Mouse (Mus musculus): ENCODE results near the gene Rpl35a. TPM values are rescaled to one million over a fixed set of nuclear protein-coding genes. Genes with fewer than 3 reads are reported as not detected.

Rpl35a gene
- polyA plus RNA-seq, 2 experiments: 1,006 to 1,399 TPM

DNA sequence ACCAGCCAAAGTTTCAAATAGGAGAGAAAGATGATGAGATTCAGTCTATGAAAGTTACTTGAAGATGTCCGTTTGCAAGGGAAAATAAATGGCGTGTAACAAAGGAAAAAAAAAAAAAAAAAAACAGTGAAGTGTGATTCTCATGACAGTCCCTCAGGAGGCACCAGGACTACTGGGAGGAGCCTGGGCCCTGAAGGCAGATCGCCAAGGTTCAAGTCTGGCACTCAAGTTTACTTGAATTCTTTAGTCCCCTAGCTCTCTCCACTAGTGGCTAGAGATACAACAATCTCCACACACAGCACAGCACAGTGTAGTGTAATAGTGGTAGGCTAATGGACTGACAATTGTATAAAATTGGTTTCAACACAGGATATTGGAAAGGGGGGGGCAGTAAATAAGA lies 34.9 kb upstream of the Rpl35a start:
- Histone ChIP-seq H3K9me3 (ENCODE audit: control insufficient read depth, low read length) (no peaks in the 10 kb centered on the region), H3K36me3 (ENCODE audit: control insufficient read depth, insufficient read depth, low read length) (peaks cover 8% of the 10 kb centered on the region; the same call in 1 of the 2 replicates), H3K9ac (ENCODE audit: low read depth, low read length, severe bottlenecking) (no peak overlapping the region), H3K27me3 (ENCODE audit: control insufficient read depth, insufficient read depth, low read length) (no peaks in the 10 kb centered on the region), H3K4me1 (ENCODE audit: control insufficient read depth, insufficient read depth, low read length) (no peaks in the 10 kb centered on the region), H3K4me3 (replicated peaks; ENCODE audit: low read length) (no peak overlapping the region), H3K4me2 (replicated peaks; ENCODE audit: low read depth, low read length, severe bottlenecking) (no peak overlapping the region), H3K27ac (replicated peaks; ENCODE audit: low read depth, low read length) (no peak overlapping the region)
- no peak for TF ChIP-seq POLR2A (IDR thresholded peaks at IDR 0.05; ENCODE audit: borderline replicate concordance, extremely low read depth, insufficient read depth, insufficient read length)
- WGBS: 69% methylated on average over 3 of the region's 3 CpGs
- ATAC-seq (ENCODE audit: low FRiP score, low read depth): no peak
- DNase-seq (ENCODE audit: low spot score): no peak

DNA sequence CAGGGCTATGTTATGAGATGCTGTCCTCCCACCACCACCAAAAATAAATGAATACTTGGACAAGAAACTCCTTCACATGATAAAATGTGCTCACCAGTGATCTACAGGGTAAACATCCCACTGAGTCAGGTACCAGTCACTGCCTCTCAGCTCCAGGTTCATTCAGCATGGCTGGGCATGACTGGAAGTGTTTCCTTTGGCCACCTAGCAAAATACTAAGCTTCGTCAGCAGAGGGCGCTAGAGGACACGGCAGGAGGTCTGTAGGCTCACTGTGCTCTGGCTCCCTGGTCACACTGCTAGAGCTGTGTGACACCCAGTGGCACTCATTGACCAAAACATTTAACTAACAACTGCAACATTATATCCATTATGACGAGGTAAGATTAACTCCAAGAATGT lies 32.5 kb upstream of the Rpl35a start:
- no peaks in the 10 kb centered on the region for H3K9me3 ChIP-seq (ENCODE audit: control insufficient read depth, low read length)
- WGBS: 5% methylated on average over 4 of the region's 4 CpGs
- H3K27ac ChIP-seq (replicated peaks; ENCODE audit: low read depth, low read length): no peak overlapping the region
- no peak for TF ChIP-seq POLR2A (IDR thresholded peaks at IDR 0.05; ENCODE audit: borderline replicate concordance, extremely low read depth, insufficient read depth, insufficient read length)
- peak; percentile 75 for DNase-seq (ENCODE audit: low spot score)
- no peak overlapping the region for H3K9ac ChIP-seq (ENCODE audit: low read depth, low read length, severe bottlenecking)
- no peaks in the 10 kb centered on the region for H3K36me3 ChIP-seq (ENCODE audit: control insufficient read depth, insufficient read depth, low read length)
- H3K4me1 ChIP-seq (ENCODE audit: control insufficient read depth, insufficient read depth, low read length): no peaks in the 10 kb centered on the region
- H3K4me3 ChIP-seq (replicated peaks; ENCODE audit: low read length): no peak overlapping the region
- peak; percentile 21; the same call in 1 of the 2 replicates for ATAC-seq (ENCODE audit: low FRiP score, low read depth)
- H3K4me2 ChIP-seq (replicated peaks; ENCODE audit: low read depth, low read length, severe bottlenecking): no peak overlapping the region
- H3K27me3 ChIP-seq (ENCODE audit: control insufficient read depth, insufficient read depth, low read length): no peaks in the 10 kb centered on the region

DNA sequence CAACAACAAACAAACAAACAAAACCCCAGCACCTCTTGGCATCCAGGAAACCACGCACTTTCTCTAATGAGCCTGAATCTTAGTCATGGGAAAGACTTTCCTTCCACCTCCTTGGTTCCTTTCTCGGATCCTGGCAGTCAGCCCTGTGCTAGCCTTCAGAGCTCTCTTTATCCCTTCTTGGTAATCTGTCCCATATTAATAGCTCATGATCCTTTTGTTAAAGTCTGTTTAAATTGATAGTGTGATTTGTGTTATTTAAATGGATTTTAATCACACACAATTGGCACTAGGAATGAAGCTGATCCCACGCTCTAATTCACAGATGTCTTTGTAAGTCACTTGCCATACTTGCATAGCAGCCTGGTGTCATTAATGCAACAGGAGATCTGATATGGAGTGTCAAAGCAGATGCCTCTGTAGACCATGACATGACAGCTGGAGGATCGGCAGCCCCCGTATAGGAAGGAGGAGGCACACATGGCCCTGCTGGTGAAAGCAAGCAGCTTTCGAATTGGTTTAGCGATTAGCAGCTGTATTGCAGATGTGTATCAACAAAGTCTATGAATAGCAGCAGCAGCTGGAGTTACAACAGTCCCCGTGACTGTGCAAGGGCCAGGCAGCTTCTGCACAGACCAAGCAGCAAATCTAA lies 31.7 kb upstream of the Rpl35a start:
- no peaks in the 10 kb centered on the region for H3K27me3 ChIP-seq (ENCODE audit: control insufficient read depth, insufficient read depth, low read length)
- no peaks in the 10 kb centered on the region for H3K4me1 ChIP-seq (ENCODE audit: control insufficient read depth, insufficient read depth, low read length)
- no peak overlapping the region for H3K4me3 ChIP-seq (replicated peaks; ENCODE audit: low read length)
- TF ChIP-seq POLR2A (IDR thresholded peaks at IDR 0.05; ENCODE audit: borderline replicate concordance, extremely low read depth, insufficient read depth, insufficient read length): no peak
- ATAC-seq (ENCODE audit: low FRiP score, low read depth) (peak; percentile 44; the same call in 1 of the 2 replicates), DNase-seq (ENCODE audit: low spot score) (peak; percentile 70)
- no peak overlapping the region for H3K9ac ChIP-seq (ENCODE audit: low read depth, low read length, severe bottlenecking)
- no peaks in the 10 kb centered on the region for H3K9me3 ChIP-seq (ENCODE audit: control insufficient read depth, low read length)
- H3K27ac ChIP-seq (replicated peaks; ENCODE audit: low read depth, low read length): no peak overlapping the region
- H3K4me2 ChIP-seq (replicated peaks; ENCODE audit: low read depth, low read length, severe bottlenecking): no peak overlapping the region
- no peaks in the 10 kb centered on the region for H3K36me3 ChIP-seq (ENCODE audit: control insufficient read depth, insufficient read depth, low read length)
- WGBS: 65% methylated on average over 8 of the region's 8 CpGs

DNA sequence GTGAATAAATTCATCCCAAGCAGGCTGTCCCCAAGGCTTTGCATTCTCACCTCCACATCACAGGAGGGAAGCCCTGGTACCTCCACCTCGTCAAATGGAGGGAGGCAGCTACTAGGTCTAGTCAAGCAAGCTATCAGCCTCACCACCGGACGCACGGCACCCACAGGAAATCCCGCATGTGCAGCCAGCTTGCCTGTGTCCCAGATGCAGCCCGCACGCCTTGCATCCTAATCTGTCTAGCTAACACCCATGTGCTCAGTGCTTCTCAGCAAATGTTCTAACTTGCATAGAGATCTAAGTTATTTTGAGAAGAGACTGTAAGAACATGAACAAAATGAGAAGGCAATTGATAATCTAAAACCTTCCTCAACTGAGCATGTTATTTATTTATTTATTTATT lies 29.9 kb upstream of the Rpl35a start:
- no peak for ATAC-seq (ENCODE audit: low FRiP score, low read depth)

DNA sequence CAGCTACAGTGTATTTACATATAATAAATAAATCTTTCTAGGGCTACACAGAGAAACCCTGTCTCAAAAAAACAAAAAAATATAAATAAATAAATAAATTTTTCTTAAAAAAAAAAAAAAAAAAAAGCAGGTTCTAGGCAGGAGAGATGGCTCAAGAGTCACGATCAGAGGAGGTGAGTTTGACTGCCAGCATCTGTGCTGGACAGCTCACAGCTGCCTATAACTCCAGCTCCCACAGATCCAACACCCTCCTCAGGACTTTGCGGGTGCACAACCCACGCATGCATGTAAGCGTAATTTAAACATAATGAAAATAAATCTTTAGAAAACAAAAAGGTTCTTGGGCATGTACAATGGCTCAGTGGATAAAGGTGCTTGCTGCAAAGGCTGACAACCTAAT lies 20.2 kb upstream of the Rpl35a start:
- ATAC-seq (ENCODE audit: low FRiP score, low read depth) (no peak), DNase-seq (ENCODE audit: low spot score) (no peak)
- H3K4me1 ChIP-seq (ENCODE audit: control insufficient read depth, insufficient read depth, low read length): no peaks in the 10 kb centered on the region
- no peak overlapping the region for H3K4me3 ChIP-seq (replicated peaks; ENCODE audit: low read length)
- WGBS: 52% methylated on average over 4 of the region's 4 CpGs
- no peak overlapping the region for H3K27ac ChIP-seq (replicated peaks; ENCODE audit: low read depth, low read length)
- no peaks in the 10 kb centered on the region for H3K27me3 ChIP-seq (ENCODE audit: control insufficient read depth, insufficient read depth, low read length)
- H3K36me3 ChIP-seq (ENCODE audit: control insufficient read depth, insufficient read depth, low read length): no peaks in the 10 kb centered on the region
- H3K4me2 ChIP-seq (replicated peaks; ENCODE audit: low read depth, low read length, severe bottlenecking): no peak overlapping the region
- no peak overlapping the region for H3K9ac ChIP-seq (ENCODE audit: low read depth, low read length, severe bottlenecking)
- no peaks in the 10 kb centered on the region for H3K9me3 ChIP-seq (ENCODE audit: control insufficient read depth, low read length)
- no peak for TF ChIP-seq POLR2A (IDR thresholded peaks at IDR 0.05; ENCODE audit: borderline replicate concordance, extremely low read depth, insufficient read depth, insufficient read length)

More for the DNA sequence above, 29.9 kb upstream of the Rpl35a start:
- Histone ChIP-seq H3K4me2 (replicated peaks; ENCODE audit: low read depth, low read length, severe bottlenecking) (no peak overlapping the region), H3K4me3 (replicated peaks; ENCODE audit: low read length) (no peak overlapping the region), H3K9me3 (ENCODE audit: control insufficient read depth, low read length) (no peaks in the 10 kb centered on the region), H3K9ac (ENCODE audit: low read depth, low read length, severe bottlenecking) (no peak overlapping the region), H3K27ac (replicated peaks; ENCODE audit: low read depth, low read length) (no peak overlapping the region), H3K27me3 (ENCODE audit: control insufficient read depth, insufficient read depth, low read length) (no peaks in the 10 kb centered on the region), H3K36me3 (ENCODE audit: control insufficient read depth, insufficient read depth, low read length) (no peaks in the 10 kb centered on the region), H3K4me1 (ENCODE audit: control insufficient read depth, insufficient read depth, low read length) (no peaks in the 10 kb centered on the region)
- DNase-seq (ENCODE audit: low spot score): no peak
- no peak for TF ChIP-seq POLR2A (IDR thresholded peaks at IDR 0.05; ENCODE audit: borderline replicate concordance, extremely low read depth, insufficient read depth, insufficient read length)
- 78% methylated on average over 7 of the region's 7 CpGs for WGBS
